Mouse (Mus musculus): Measurements from ENCODE around the gene Tgfbr2.

GRCm38 (mm10) chr9:116134488-116134887 is 40.7 kb downstream of the Tgfbr2 start:
- TF ChIP-seq POLR2A (IDR thresholded peaks at IDR 0.05; ENCODE audit: borderline replicate concordance, insufficient read depth, low read length) = no peak
- no peak for TF ChIP-seq CTCF (IDR thresholded peaks at IDR 0.05; ENCODE audit: borderline replicate concordance, insufficient read depth, low read depth, low read length)

Data from cerebellum, adult 2 months (tissue).